Mouse (Mus musculus) embryonic facial prominence, embryonic 14.5 days (tissue): ENCODE results near the gene Gm20388. TPM values are rescaled to one million over a fixed set of nuclear protein-coding genes. Genes with fewer than 3 reads are reported as not detected.
A peak's percentile ranks its signal among the peaks of the same experiment; 100 is the strongest.

ENCODE experiments used
- ATAC-seq: fragments of 200-750 bp; cut with Nextera tagmentation; 2 replicates; pipeline ENCODE4 v1.8.0; 2017; ENCODE audit warnings: low read depth, moderate number of reproducible peaks, moderate TSS enrichment
- DNase-seq: peaks from one replicate; pipeline ENCODE4 v3.0.0-alpha.2; 2015; ENCODE audit warnings: low spot score
- H3K27ac ChIP-seq: fragments of 300-500 bp; sonication (generic); replicated peaks from 2 replicates; pipeline ENCODE4 v1.5.1; 2014; ENCODE audit warnings: low read depth, mild to moderate bottlenecking, low read length, moderate library complexity
- H3K27me3 ChIP-seq: fragments of 300-500 bp; sonication (generic); replicated peaks from 2 replicates; pipeline ENCODE4 v1.6.1; 2014; ENCODE audit warnings: low read length; ENCODE audit not compliant: control insufficient read depth, insufficient read depth
- H3K36me3 ChIP-seq: fragments of 300-500 bp; sonication (generic); 2 replicates; pipeline ENCODE4 v1.6.1; 2014; ENCODE audit warnings: low read length, mixed read lengths; ENCODE audit not compliant: control insufficient read depth, insufficient read depth
- H3K4me1 ChIP-seq: fragments of 300-500 bp; sonication (generic); 2 replicates; pipeline ENCODE4 v1.6.1; 2014; ENCODE audit warnings: antibody characterized with exemption, low read length; ENCODE audit not compliant: control insufficient read depth, insufficient read depth
- H3K4me2 ChIP-seq: fragments of 300-500 bp; sonication (generic); 2 replicates; pipeline ENCODE4 v1.6.1; 2014; ENCODE audit warnings: low read depth, mild to moderate bottlenecking, low read length, moderate library complexity, mixed read lengths
- H3K4me3 ChIP-seq: fragments of 300-500 bp; sonication (generic); 2 replicates; pipeline ENCODE4 v1.5.1; 2014; ENCODE audit warnings: low read depth, mild to moderate bottlenecking, low read length
- H3K9ac ChIP-seq: fragments of 300-500 bp; sonication (generic); 2 replicates; pipeline ENCODE4 v1.6.1; 2014; ENCODE audit warnings: low read depth, mild to moderate bottlenecking, low read length, moderate library complexity, mixed read lengths
- H3K9me3 ChIP-seq: fragments of 300-500 bp; sonication (generic); 2 replicates; pipeline ENCODE4 v1.6.1; 2016; ENCODE audit warnings: low read length; ENCODE audit not compliant: control insufficient read depth
- WGBS: fragments of 180-500 bp; shearing (Covaris S2); extraction: QIAGEN DNeasy Blood & Tissue Kit; methylation state at CpG from one replicate; pipeline ENCODE4 v1.1.7; 2014; 5-methylcytosine and 5-hydroxymethylcytosine counted together
- polyA plus RNA-seq: library from polyadenylated mRNA; unstranded; fragments of >200 nt; fragmentation: Nextera tagmentation; extraction: Ambion mirVana; gene quantifications from 2 replicates; pipeline ENCODE4 v1.2.1, GENCODE M21; 2014

The Gm20388 gene
- polyA plus RNA-seq, 1 experiment from 2014 or later, result not detected

- Histone ChIP-seq H3K9ac (no peak overlapping the region), H3K36me3 (no peaks in the 10 kb centered on the region), H3K27ac (no peak overlapping the region), H3K4me2 (no peak overlapping the region), H3K4me3 (no peak overlapping the region), H3K27me3 (no peaks in the 10 kb centered on the region), H3K9me3 (no peaks in the 10 kb centered on the region), H3K4me1 (peaks cover 27% of the 10 kb centered on the region)
- ATAC-seq (no peak), DNase-seq (no peak)
- 96% methylated on average over 5 of the region's 5 CpGs for WGBS
Measured at GRCm38 (mm10) chr8:124279690-124279985, 4369.0 kb downstream of the Gm20388 start.

GRCm38 (mm10) chr8:124281700-124282541 lies 4371.3 kb downstream of the Gm20388 start:
- DNase-seq (no peak), ATAC-seq (no peak)
- Histone ChIP-seq H3K9me3 (no peaks in the 10 kb centered on the region), H3K27me3 (no peaks in the 10 kb centered on the region), H3K36me3 (no peaks in the 10 kb centered on the region), H3K27ac (no peak overlapping the region), H3K4me2 (no peak overlapping the region), H3K9ac (no peak overlapping the region), H3K4me1 (peaks cover 43% of the 10 kb centered on the region), H3K4me3 (no peak overlapping the region)
- 77% methylated on average over 11 of the region's 11 CpGs for WGBS

- Histone ChIP-seq H3K4me2 (no peak overlapping the region), H3K9ac (no peak overlapping the region), H3K27me3 (no peaks in the 10 kb centered on the region), H3K36me3 (no peaks in the 10 kb centered on the region), H3K27ac (peak overlapping the region; percentile 71), H3K4me3 (no peak overlapping the region), H3K4me1 (peaks cover 43% of the 10 kb centered on the region), H3K9me3 (no peaks in the 10 kb centered on the region)
- WGBS, result 70% methylated on average over 12 of the region's 12 CpGs
- DNase-seq (peak; percentile 61), ATAC-seq (no peak)
Measured at GRCm38 (mm10) chr8:124282878-124283630, 4372.4 kb downstream of the Gm20388 start.

GRCm38 (mm10) chr8:124283644-124284332 lies 4373.1 kb downstream of the Gm20388 start:
- Histone ChIP-seq H3K9me3 (no peaks in the 10 kb centered on the region), H3K9ac (peak overlapping the region; percentile 44; the same call in 1 of the 2 replicates), H3K27ac (peak overlapping the region; percentile 71), H3K4me2 (no peak overlapping the region), H3K4me3 (no peak overlapping the region), H3K27me3 (no peaks in the 10 kb centered on the region), H3K4me1 (peaks cover 39% of the 10 kb centered on the region), H3K36me3 (no peaks in the 10 kb centered on the region)
- no peak for DNase-seq
- no peak for ATAC-seq
- 38% methylated on average over 10 of the region's 11 CpGs for WGBS

GRCm38 (mm10) chr8:124284333-124284711 lies 4373.7 kb downstream of the Gm20388 start:
- Histone ChIP-seq H3K4me2 (no peak overlapping the region), H3K27me3 (no peaks in the 10 kb centered on the region), H3K27ac (peak overlapping the region; percentile 71), H3K9me3 (no peaks in the 10 kb centered on the region), H3K9ac (no peak overlapping the region), H3K4me3 (no peak overlapping the region), H3K4me1 (peaks cover 39% of the 10 kb centered on the region), H3K36me3 (no peaks in the 10 kb centered on the region)
- ATAC-seq (peak; percentile 68), DNase-seq (peak; percentile 84)
- WGBS, result 14% methylated on average over 6 of the region's 6 CpGs

- H3K36me3 ChIP-seq, result no peaks in the 10 kb centered on the region
- no peak overlapping the region for H3K4me3 ChIP-seq
- peak overlapping the region; percentile 8; the same call in 1 of the 2 replicates for H3K9ac ChIP-seq
- H3K4me2 ChIP-seq, result no peak overlapping the region
- peaks cover 39% of the 10 kb centered on the region for H3K4me1 ChIP-seq
- WGBS, result 48% methylated on average over 9 of the region's 9 CpGs
- ATAC-seq (no peak; the same call in 1 of the 2 replicates), DNase-seq (no peak)
- peak overlapping the region; percentile 71 for H3K27ac ChIP-seq
- H3K9me3 ChIP-seq, result no peaks in the 10 kb centered on the region
- H3K27me3 ChIP-seq, result no peaks in the 10 kb centered on the region
Measured at GRCm38 (mm10) chr8:124284984-124285576, 4374.4 kb downstream of the Gm20388 start.

- peak; percentile 82 for DNase-seq
- no peak overlapping the region for H3K4me3 ChIP-seq
- H3K36me3 ChIP-seq, result no peaks in the 10 kb centered on the region
- 57% methylated on average over 4 of the region's 4 CpGs for WGBS
- H3K9ac ChIP-seq, result no peak overlapping the region
- H3K4me1 ChIP-seq, result peaks cover 47% of the 10 kb centered on the region
- H3K9me3 ChIP-seq, result no peaks in the 10 kb centered on the region
- ATAC-seq, result peak; percentile 58; the same call in 1 of the 2 replicates
- H3K4me2 ChIP-seq, result no peak overlapping the region
- no peaks in the 10 kb centered on the region for H3K27me3 ChIP-seq
- H3K27ac ChIP-seq, result no peak overlapping the region
Measured at GRCm38 (mm10) chr8:124286461-124287124, 4376.0 kb downstream of the Gm20388 start.
